Mouse (Mus musculus) spleen, adult 2 months (tissue): Measurements from ENCODE around the gene Tmem106a. TPM values are rescaled to one million over a fixed set of nuclear protein-coding genes. Genes with fewer than 3 reads are reported as not detected.
"Not testable (repeated sequence)": the region's sequence is repeated elsewhere in the genome, so short reads cannot be mapped to it uniquely, and the experiment has no call there.

ENCODE experiments used
- DNase-seq, 2 experiments: peaks; one replicate each; pipeline versions ENCODE4 v3.0.0 to v3.0.0-alpha.2; 2012 to 2021; ENCODE audit warnings: low spot score in 2 of 2, low read depth in 1 of 2
- H3K27ac ChIP-seq: fragments of 200-500 bp; 2 replicates; pipeline ENCODE4 v1.5.1; 2012; ENCODE audit warnings: low read length, inconsistent platforms; ENCODE audit not compliant: insufficient read depth
- H3K27me3 ChIP-seq: fragments of 200-500 bp; 2 replicates; pipeline ENCODE4 v1.6.1; 2012; ENCODE audit warnings: mild to moderate bottlenecking, moderate library complexity, low read length, inconsistent platforms; ENCODE audit not compliant: control insufficient read depth, insufficient read depth
- H3K36me3 ChIP-seq: fragments of 200-500 bp; 2 replicates; pipeline ENCODE4 v1.6.1; 2012; ENCODE audit warnings: mild to moderate bottlenecking, low read length, inconsistent platforms; ENCODE audit not compliant: control insufficient read depth, insufficient read depth
- H3K4me1 ChIP-seq: fragments of 200-500 bp; 2 replicates; pipeline ENCODE4 v1.6.1; 2011; ENCODE audit warnings: inconsistent platforms; ENCODE audit not compliant: control insufficient read depth, insufficient read depth, insufficient read length
- H3K4me3 ChIP-seq: fragments of 200-500 bp; 2 replicates; pipeline ENCODE4 v1.5.1; 2011; ENCODE audit warnings: mild to moderate bottlenecking, inconsistent platforms; ENCODE audit not compliant: insufficient read depth, insufficient read length; ENCODE audit errors: extremely low read depth
- CTCF ChIP-seq: fragments of 200-500 bp; IDR thresholded peaks from 2 replicates; pipeline ENCODE4 v1.5.1; 2011; ENCODE audit warnings: mild to moderate bottlenecking, inconsistent platforms; ENCODE audit not compliant: insufficient read depth, insufficient read length, insufficient replicate concordance; ENCODE audit errors: extremely low read depth
- POLR2A ChIP-seq: fragments of 200-500 bp; IDR thresholded peaks from 2 replicates; pipeline ENCODE4 v1.6.1; 2011; ENCODE audit warnings: low read depth, low read length, inconsistent platforms
- WGBS: fragments of 180-500 bp; shearing (Covaris S2); methylation state at CpG from one replicate; pipeline ENCODE4 v1.1.7; 2018; 5-methylcytosine and 5-hydroxymethylcytosine counted together
- polyA plus RNA-seq: library from polyadenylated mRNA; depleted of rRNA; stranded (reverse); fragments of >200 nt; gene quantifications from 2 replicates; pipeline ENCODE4 v1.2.3, GENCODE M21; 2012

Tmem106a gene
- polyA plus RNA-seq, 1 experiment, result 33.1 TPM

GRCm38 (mm10) chr11:101583205-101583604, 1.2 kb downstream of the Tmem106a start:
- H3K4me3 ChIP-seq, result no peak overlapping the region
- DNase-seq, result no peak
- no peak overlapping the region for H3K27ac ChIP-seq
- WGBS, result 77% methylated on average over 2 of the region's 2 CpGs
- TF ChIP-seq CTCF, result no peak
- no peak for TF ChIP-seq POLR2A
- H3K4me1 ChIP-seq, result peaks cover 7% of the 10 kb centered on the region; the same call in 1 of the 2 replicates
- peaks cover 12% of the 10 kb centered on the region for H3K36me3 ChIP-seq
- no peaks in the 10 kb centered on the region for H3K27me3 ChIP-seq

- not testable (repeated sequence) for H3K4me1 ChIP-seq, H3K4me3 ChIP-seq, H3K36me3 ChIP-seq, H3K27ac ChIP-seq, H3K27me3 ChIP-seq, DNase-seq
- 96% methylated on average over 1 of the region's 1 CpGs for WGBS
Measured at GRCm38 (mm10) chr11:101585031-101585430, 3.0 kb downstream of the Tmem106a start.

- Histone ChIP-seq H3K36me3 (peaks cover 6% of the 10 kb centered on the region; the same call in 1 of the 2 replicates), H3K27ac (no peak overlapping the region), H3K4me1 (peaks cover 7% of the 10 kb centered on the region; the same call in 1 of the 2 replicates), H3K4me3 (no peak overlapping the region), H3K27me3 (no peaks in the 10 kb centered on the region)
- TF ChIP-seq CTCF (no peak), POLR2A (no peak)
- 80% methylated on average over 4 of the region's 4 CpGs for WGBS
- DNase-seq, result no peak
Measured at GRCm38 (mm10) chr11:101585805-101586204, 3.8 kb downstream of the Tmem106a start.

- no peak for DNase-seq
- 90% methylated on average over 10 of the region's 10 CpGs for WGBS
- Histone ChIP-seq H3K36me3 (peaks cover 5% of the 10 kb centered on the region; the same call in 1 of the 2 replicates), H3K4me3 (no peak overlapping the region), H3K4me1 (peaks cover under 1% of the 10 kb centered on the region; the same call in 1 of the 2 replicates), H3K27ac (no peak overlapping the region; the same call in 1 of the 2 replicates), H3K27me3 (no peaks in the 10 kb centered on the region)
- TF ChIP-seq POLR2A (no peak), CTCF (no peak)
Measured at GRCm38 (mm10) chr11:101587676-101588075, 5.6 kb downstream of the Tmem106a start.

GRCm38 (mm10) chr11:101588868-101589267, 6.8 kb downstream of the Tmem106a start:
- TF ChIP-seq CTCF, result no peak
- TF ChIP-seq POLR2A, result no peak

GRCm38 (mm10) chr11:101589444-101589843, 7.4 kb downstream of the Tmem106a start:
- Histone ChIP-seq H3K27ac (no peak overlapping the region), H3K4me3 (no peak overlapping the region), H3K27me3 (no peaks in the 10 kb centered on the region), H3K4me1 (no peaks in the 10 kb centered on the region), H3K36me3 (peaks cover 5% of the 10 kb centered on the region; the same call in 1 of the 2 replicates)
- DNase-seq, result peak; percentile 45 to 56
- TF ChIP-seq POLR2A (no peak), CTCF (peak; percentile 61; the same call in 1 of the 2 replicates)
- WGBS, result 31% methylated on average over 5 of the region's 5 CpGs

More at GRCm38 (mm10) chr11:101588868-101589267, 6.8 kb downstream of the Tmem106a start:
- Histone ChIP-seq H3K27ac (no peak overlapping the region), H3K27me3 (no peaks in the 10 kb centered on the region), H3K4me3 (no peak overlapping the region), H3K4me1 (no peaks in the 10 kb centered on the region), H3K36me3 (peaks cover 5% of the 10 kb centered on the region; the same call in 1 of the 2 replicates)
- WGBS, result 92% methylated on average over 7 of the region's 7 CpGs
- no peak for DNase-seq

GRCm38 (mm10) chr11:101589989-101590624, 8.1 kb downstream of the Tmem106a start:
- Histone ChIP-seq H3K36me3 (peaks cover 5% of the 10 kb centered on the region; the same call in 1 of the 2 replicates), H3K4me3 (no peak overlapping the region), H3K27ac (no peak overlapping the region), H3K27me3 (no peaks in the 10 kb centered on the region), H3K4me1 (no peaks in the 10 kb centered on the region)
- no peak for DNase-seq
- TF ChIP-seq POLR2A (no peak), CTCF (no peak)
- 68% methylated on average over 12 of the region's 12 CpGs for WGBS
